Mouse (Mus musculus): ENCODE data around the gene Pigk. TPM values are rescaled to one million over a fixed set of nuclear protein-coding genes. Genes with fewer than 3 reads are reported as not detected.

Gene Pigk
- polyA plus RNA-seq, 1 experiment from 2014 or later, result 24.2 TPM

GRCm38 (mm10) chr3:152875723-152876290, 161.9 kb downstream of the Pigk start:
- Histone ChIP-seq H3K4me3 (replicated peaks) (no peak overlapping the region), H3K4me1 (replicated peaks) (no peaks in the 10 kb centered on the region), H3K9me3 (replicated peaks) (no peaks in the 10 kb centered on the region), H3K4me2 (no peak overlapping the region), H3K27ac (no peak overlapping the region), H3K27me3 (no peaks in the 10 kb centered on the region), H3K9ac (no peak overlapping the region), H3K36me3 (no peaks in the 10 kb centered on the region)
- no peak for DNase-seq
- 66% methylated on average over 6 of the region's 6 CpGs for WGBS (ENCODE audit: insufficient replicate concordance)
- no peak for ATAC-seq (ENCODE audit: low read depth)

DNA sequence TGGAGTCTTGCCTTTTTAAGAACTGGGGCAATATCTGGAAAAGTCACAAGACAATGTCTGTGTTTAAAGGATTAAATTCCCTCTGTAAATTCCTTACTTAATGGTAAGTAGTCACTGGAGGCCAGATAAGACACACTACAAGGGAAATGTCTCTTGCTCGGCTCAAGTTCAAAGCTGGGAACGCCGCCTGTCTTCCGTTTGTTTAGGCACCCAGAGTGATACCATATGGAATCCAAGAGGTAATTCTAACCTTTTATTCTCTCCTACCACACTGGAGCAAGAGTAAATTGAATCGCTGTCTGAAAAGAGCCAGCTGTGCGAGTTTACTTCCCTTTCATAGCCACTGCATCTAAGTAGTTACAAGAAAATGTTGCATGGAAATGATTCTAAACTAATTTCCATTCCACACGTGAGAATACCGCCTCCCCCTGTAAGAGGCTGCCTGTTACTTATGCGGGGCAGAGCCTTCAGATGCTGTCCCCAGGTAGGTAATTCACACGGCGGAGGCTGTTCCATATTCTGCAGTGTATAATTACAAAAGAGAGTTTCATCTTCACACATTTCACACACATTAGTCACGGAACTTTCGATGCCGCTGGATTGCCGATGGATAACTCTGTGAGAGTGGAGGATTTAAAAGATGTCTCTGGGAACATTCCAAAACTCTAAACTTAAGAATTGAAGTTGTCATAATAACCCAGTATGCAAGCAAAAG, 166.4 kb downstream of the Pigk start:
- Histone ChIP-seq H3K36me3 (no peaks in the 10 kb centered on the region), H3K9me3 (replicated peaks) (no peaks in the 10 kb centered on the region), H3K27me3 (no peaks in the 10 kb centered on the region), H3K4me1 (replicated peaks) (no peaks in the 10 kb centered on the region), H3K27ac (no peak overlapping the region), H3K9ac (no peak overlapping the region), H3K4me3 (replicated peaks) (no peak overlapping the region), H3K4me2 (no peak overlapping the region)
- 77% methylated on average over 15 of the region's 15 CpGs for WGBS (ENCODE audit: insufficient replicate concordance)
- DNase-seq, result no peak
- no peak for ATAC-seq (ENCODE audit: low read depth)

DNA sequence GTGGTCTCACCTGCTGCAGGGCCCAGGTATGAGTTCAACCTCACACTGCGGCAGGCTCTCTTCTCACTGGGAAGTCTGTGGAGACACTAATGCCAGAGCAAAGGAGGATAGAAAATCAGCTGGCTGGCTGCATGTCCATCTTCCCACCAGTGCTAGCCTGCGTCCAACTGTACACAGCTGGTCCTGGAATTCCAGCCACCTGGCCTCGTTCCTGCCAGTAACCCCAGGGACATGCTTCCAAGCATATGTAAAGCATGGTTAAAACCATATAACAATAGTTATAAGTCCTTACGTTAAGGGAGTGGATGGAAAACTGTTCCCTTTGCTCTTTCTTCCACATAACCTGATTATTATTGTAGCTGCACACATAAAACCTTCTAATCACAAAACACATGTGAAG, 167.8 kb downstream of the Pigk start:
- 66% methylated on average over 4 of the region's 4 CpGs for WGBS (ENCODE audit: insufficient replicate concordance)
- Histone ChIP-seq H3K36me3 (no peaks in the 10 kb centered on the region), H3K4me2 (no peak overlapping the region), H3K4me3 (replicated peaks) (no peak overlapping the region), H3K27me3 (no peaks in the 10 kb centered on the region), H3K9ac (no peak overlapping the region), H3K4me1 (replicated peaks) (no peaks in the 10 kb centered on the region), H3K27ac (no peak overlapping the region), H3K9me3 (replicated peaks) (no peaks in the 10 kb centered on the region)
- ATAC-seq (ENCODE audit: low read depth) (no peak), DNase-seq (no peak)

- Histone ChIP-seq H3K4me3 (replicated peaks) (no peak overlapping the region), H3K27ac (no peak overlapping the region), H3K9me3 (replicated peaks) (no peaks in the 10 kb centered on the region), H3K9ac (no peak overlapping the region), H3K36me3 (no peaks in the 10 kb centered on the region), H3K4me2 (no peak overlapping the region), H3K4me1 (replicated peaks) (peaks cover 5% of the 10 kb centered on the region), H3K27me3 (no peaks in the 10 kb centered on the region)
- ATAC-seq (ENCODE audit: low read depth) (no peak), DNase-seq (no peak)
- 65% methylated on average over 3 of the region's 3 CpGs for WGBS (ENCODE audit: insufficient replicate concordance)
These were observed 169.7 kb downstream of the Pigk start for GRCm38 (mm10) chr3:152883556-152883955.

DNA sequence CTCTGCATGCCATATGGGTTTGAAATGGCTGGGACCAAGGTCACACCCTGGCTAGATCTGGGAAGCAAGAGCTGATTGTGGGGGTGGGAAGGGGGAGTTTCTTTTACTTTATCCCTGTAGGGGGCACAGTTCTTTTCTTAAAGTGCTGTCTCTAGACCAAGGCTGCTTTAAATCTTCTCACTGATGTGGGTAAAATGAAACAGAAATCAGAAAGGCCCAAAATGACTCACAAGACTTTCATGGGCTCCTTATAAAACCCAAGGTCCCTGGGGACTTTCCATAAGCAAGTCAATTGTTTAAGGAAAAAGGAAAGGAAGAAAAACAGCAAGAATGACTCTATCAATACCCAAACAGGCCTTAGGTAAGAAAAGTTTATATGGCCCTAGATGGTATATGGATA, 172.8 kb downstream of the Pigk start:
- no peak for ATAC-seq (ENCODE audit: low read depth)
- Histone ChIP-seq H3K4me2 (no peak overlapping the region), H3K36me3 (no peaks in the 10 kb centered on the region)

DNA sequence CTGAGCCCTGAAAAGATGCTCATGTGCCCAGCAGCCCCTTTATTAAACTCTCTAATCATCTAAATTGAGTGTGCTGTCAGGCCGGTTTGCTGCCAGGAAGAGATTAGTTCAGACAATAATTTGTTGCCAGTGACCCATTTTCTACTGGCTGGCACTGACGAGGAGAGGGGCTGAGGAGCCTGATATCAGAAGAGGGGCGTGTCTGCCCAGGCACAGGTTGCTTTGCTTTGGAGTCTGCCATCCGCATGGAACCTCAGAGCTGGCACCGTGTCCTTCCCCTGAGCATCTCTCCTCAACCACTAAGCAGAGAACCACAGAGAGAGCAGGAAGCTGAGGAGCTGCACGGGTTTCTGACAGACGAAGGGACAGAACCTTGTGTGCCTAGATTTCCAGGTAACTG, 174.2 kb downstream of the Pigk start:
- no peak overlapping the region for H3K9ac ChIP-seq
- H3K27me3 ChIP-seq, result no peaks in the 10 kb centered on the region
- DNase-seq, result no peak
- no peak overlapping the region for H3K4me3 ChIP-seq (replicated peaks)
- no peak overlapping the region for H3K27ac ChIP-seq
- WGBS (ENCODE audit: insufficient replicate concordance), result 41% methylated on average over 7 of the region's 7 CpGs
- H3K4me2 ChIP-seq, result no peak overlapping the region
- no peaks in the 10 kb centered on the region for H3K9me3 ChIP-seq (replicated peaks)
- ATAC-seq (ENCODE audit: low read depth), result no peak
- peaks cover 11% of the 10 kb centered on the region for H3K4me1 ChIP-seq (replicated peaks)
- no peaks in the 10 kb centered on the region for H3K36me3 ChIP-seq

More for the DNA sequence above, 172.8 kb downstream of the Pigk start:
- Histone ChIP-seq H3K9me3 (replicated peaks) (no peaks in the 10 kb centered on the region), H3K4me1 (replicated peaks) (peaks cover 11% of the 10 kb centered on the region), H3K9ac (no peak overlapping the region), H3K27ac (no peak overlapping the region), H3K4me3 (replicated peaks) (no peak overlapping the region), H3K27me3 (no peaks in the 10 kb centered on the region)
- DNase-seq, result no peak

- 19% methylated on average over 4 of the region's 4 CpGs for WGBS (ENCODE audit: insufficient replicate concordance)
- H3K9me3 ChIP-seq (replicated peaks), result no peaks in the 10 kb centered on the region
- H3K4me2 ChIP-seq, result no peak overlapping the region
- H3K27me3 ChIP-seq, result no peaks in the 10 kb centered on the region
- no peak overlapping the region for H3K9ac ChIP-seq
- ATAC-seq (ENCODE audit: low read depth), result no peak
- DNase-seq, result no peak
- no peaks in the 10 kb centered on the region for H3K36me3 ChIP-seq
- H3K4me1 ChIP-seq (replicated peaks), result no peaks in the 10 kb centered on the region
- H3K4me3 ChIP-seq (replicated peaks), result no peak overlapping the region
- no peak overlapping the region for H3K27ac ChIP-seq
These were observed 181.0 kb downstream of the Pigk start for GRCm38 (mm10) chr3:152894935-152895334.

DNA sequence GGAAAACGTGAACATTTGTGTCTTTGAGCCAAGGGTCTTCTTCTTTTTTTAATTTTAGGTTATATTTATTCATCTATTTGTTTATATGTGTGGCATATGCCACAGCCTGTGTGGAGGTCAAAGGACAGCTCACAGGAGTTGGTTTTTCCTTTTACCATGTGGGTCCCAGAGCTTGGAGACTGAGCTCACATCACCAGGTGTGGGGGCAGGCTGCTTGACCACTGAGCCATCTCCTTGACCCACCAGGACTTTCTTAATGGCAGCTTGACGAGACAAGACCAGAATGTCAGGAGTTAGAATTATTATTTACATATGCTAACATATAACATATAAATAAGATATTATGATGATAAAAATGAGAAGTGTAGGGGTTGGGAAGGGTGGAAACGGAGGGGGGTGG, 182.2 kb downstream of the Pigk start:
- no peak overlapping the region for H3K9ac ChIP-seq
- no peak overlapping the region for H3K4me3 ChIP-seq (replicated peaks)
- no peaks in the 10 kb centered on the region for H3K9me3 ChIP-seq (replicated peaks)
- no peaks in the 10 kb centered on the region for H3K36me3 ChIP-seq
- no peak overlapping the region for H3K27ac ChIP-seq
- no peaks in the 10 kb centered on the region for H3K4me1 ChIP-seq (replicated peaks)
- H3K27me3 ChIP-seq, result no peaks in the 10 kb centered on the region
- no peak for ATAC-seq (ENCODE audit: low read depth)
- H3K4me2 ChIP-seq, result no peak overlapping the region
- WGBS (ENCODE audit: insufficient replicate concordance), result 49% methylated on average over 3 of the region's 3 CpGs
- no peak for DNase-seq

GRCm38 (mm10) chr3:152897196-152897595, 183.3 kb downstream of the Pigk start:
- Histone ChIP-seq H3K27ac (no peak overlapping the region), H3K4me1 (replicated peaks) (no peaks in the 10 kb centered on the region), H3K4me2 (no peak overlapping the region), H3K4me3 (replicated peaks) (no peak overlapping the region), H3K9ac (no peak overlapping the region), H3K27me3 (no peaks in the 10 kb centered on the region), H3K9me3 (replicated peaks) (no peaks in the 10 kb centered on the region), H3K36me3 (no peaks in the 10 kb centered on the region)
- 49% methylated on average over 5 of the region's 5 CpGs for WGBS (ENCODE audit: insufficient replicate concordance)
- ATAC-seq (ENCODE audit: low read depth) (no peak), DNase-seq (no peak)

DNA sequence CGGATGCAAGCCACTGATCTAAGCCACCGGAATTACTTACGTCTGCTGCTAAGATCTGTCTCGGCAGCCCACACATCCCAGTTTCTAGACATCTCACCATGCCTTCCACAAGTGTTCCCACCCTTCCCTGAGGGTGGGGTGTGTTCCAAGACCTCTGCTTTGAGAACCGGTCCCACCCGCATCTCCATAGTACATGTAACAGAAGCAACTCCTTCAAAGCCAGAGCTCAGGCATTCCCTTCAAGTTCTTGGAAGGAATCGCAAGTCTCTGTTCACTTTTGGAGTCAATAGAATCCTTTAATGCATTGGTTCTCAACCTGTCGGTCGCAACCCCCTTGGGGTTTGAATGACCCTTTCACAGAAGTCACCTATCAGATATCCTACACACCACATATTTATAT, 185.0 kb downstream of the Pigk start:
- DNase-seq (no peak), ATAC-seq (ENCODE audit: low read depth) (no peak)
- no peak overlapping the region for H3K27ac ChIP-seq
- H3K27me3 ChIP-seq, result no peaks in the 10 kb centered on the region
- H3K4me3 ChIP-seq (replicated peaks), result no peak overlapping the region
- no peak overlapping the region for H3K4me2 ChIP-seq
- H3K9ac ChIP-seq, result no peak overlapping the region
- WGBS (ENCODE audit: insufficient replicate concordance), result 78% methylated on average over 9 of the region's 9 CpGs
- no peaks in the 10 kb centered on the region for H3K36me3 ChIP-seq
- no peaks in the 10 kb centered on the region for H3K9me3 ChIP-seq (replicated peaks)
- H3K4me1 ChIP-seq (replicated peaks), result no peaks in the 10 kb centered on the region

GRCm38 (mm10) chr3:152905026-152905425, 191.1 kb downstream of the Pigk start:
- no peaks in the 10 kb centered on the region for H3K36me3 ChIP-seq
- no peaks in the 10 kb centered on the region for H3K9me3 ChIP-seq (replicated peaks)
- WGBS (ENCODE audit: insufficient replicate concordance), result 74% methylated on average over 10 of the region's 10 CpGs
- no peak overlapping the region for H3K27ac ChIP-seq
- ATAC-seq (ENCODE audit: low read depth) (no peak), DNase-seq (no peak)
- no peaks in the 10 kb centered on the region for H3K27me3 ChIP-seq
- no peak overlapping the region for H3K4me2 ChIP-seq
- no peak overlapping the region for H3K9ac ChIP-seq
- no peaks in the 10 kb centered on the region for H3K4me1 ChIP-seq (replicated peaks)
- H3K4me3 ChIP-seq (replicated peaks), result no peak overlapping the region

DNA sequence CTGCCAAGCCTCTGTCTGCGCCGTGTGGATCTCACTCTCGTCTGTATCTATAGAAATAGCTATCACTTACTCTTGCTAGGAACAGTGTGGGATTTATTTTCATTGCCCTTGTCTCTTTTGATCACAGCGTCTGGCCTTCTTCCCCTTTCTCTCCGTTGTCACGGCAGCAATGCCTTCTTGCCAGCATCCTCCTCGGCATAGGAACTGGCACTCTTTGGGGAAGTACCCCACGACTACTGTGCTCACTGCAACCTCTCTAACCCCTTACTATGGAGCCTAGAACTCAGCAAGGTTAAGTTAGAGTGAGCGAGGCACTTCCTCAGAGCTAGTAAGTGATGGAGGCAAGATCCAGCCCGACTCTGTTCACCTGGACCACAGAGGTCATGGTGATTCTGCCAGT, 191.9 kb downstream of the Pigk start:
- H3K27me3 ChIP-seq, result no peaks in the 10 kb centered on the region
- H3K27ac ChIP-seq, result no peak overlapping the region
- H3K36me3 ChIP-seq, result no peaks in the 10 kb centered on the region
- no peak overlapping the region for H3K4me2 ChIP-seq
- ATAC-seq (ENCODE audit: low read depth), result no peak
- no peak for DNase-seq
- H3K4me1 ChIP-seq (replicated peaks), result no peaks in the 10 kb centered on the region
- 39% methylated on average over 10 of the region's 10 CpGs for WGBS (ENCODE audit: insufficient replicate concordance)
- H3K4me3 ChIP-seq (replicated peaks), result no peak overlapping the region
- H3K9me3 ChIP-seq (replicated peaks), result no peaks in the 10 kb centered on the region
- no peak overlapping the region for H3K9ac ChIP-seq
